Comparison of ENCODE assay signal across 13 mouse cellular contexts in genomic region chr7:141371942-141372595, GRCm38 (mm10). TPM values are rescaled to one million over a fixed set of nuclear protein-coding genes. Genes with fewer than 3 reads are reported as not detected.
A peak's percentile ranks its signal among the peaks of the same experiment; 100 is the strongest.
DNase-seq lines count a peak whose midpoint lies in the region; ATAC-seq and TF ChIP-seq lines count a peak whose summit lies in the region.
"Had no signal": no experiment of that assay in that cellular context is flagged by ENCODE, and none has a peak within 500 bp of the region (broad histone marks: within the 10 kb centered on the region; RNA-seq: fewer than 3 reads in every experiment).

No protein-coding gene starts in this region.

- H3K4me1 ChIP-seq in CH12.LX (ENCODE audit: control insufficient read depth in 1 of 2, insufficient read depth in 2 of 2) = peaks cover 8 to 41% of the 10 kb centered on the region in 2 experiments; a peak in 3 of 4 replicates
- H3K4me1 ChIP-seq: hindbrain, embryonic 15.5 days had no signal

- no peak for TF ChIP-seq POLR2A in CH12.LX (IDR thresholded peaks at IDR 0.05; ENCODE audit: low read depth, low read length)

- no peak overlapping the region for H3K27ac ChIP-seq in CH12.LX (ENCODE audit: insufficient read depth, low read depth)
- H3K27ac ChIP-seq: heart, adult 2 months; hindbrain, embryonic 15.5 days had no signal

- ATAC-seq in common myeloid progenitor, adult 5-6 weeks (replicated peaks; ENCODE audit: low read depth, poor library complexity, severe bottlenecking) = peak; percentile 59
- ATAC-seq in megakaryocyte progenitor cell, adult 5-6 weeks (replicated peaks; ENCODE audit: poor library complexity) = peak; percentile 64
- ATAC-seq: CD4-positive, CD25-positive, alpha-beta regulatory T cell, adult 4 months had no signal

- intact Hi-C loops in heart, postnatal 25 days (cut with DNase I) = no loop called here

- no peaks in the 10 kb centered on the region for H3K36me3 ChIP-seq in CH12.LX (replicated peaks in 1 of 2; ENCODE audit: control insufficient read depth in 1 of 2, insufficient read depth in 1 of 2, low read length in 1 of 2)
- H3K36me3 ChIP-seq: forebrain, embryonic 10.5 days; hindbrain, embryonic 15.5 days had no signal

- TF ChIP-seq EP300 in CH12.LX (IDR thresholded peaks at IDR 0.05; ENCODE audit: low read length) = no peak

- H3K9me3 ChIP-seq in CH12.LX (replicated peaks; ENCODE audit: low read length) = peaks cover 5% of the 10 kb centered on the region
- H3K9me3 ChIP-seq: forebrain, embryonic 10.5 days; hindbrain, embryonic 15.5 days had no signal

- H3K4me2 ChIP-seq in CH12.LX (ENCODE audit: insufficient read depth, low read depth, poor library complexity, severe bottlenecking) = no peak overlapping the region; the same call in 1 of the 2 replicates
- H3K4me2 ChIP-seq: hindbrain, embryonic 15.5 days had no signal

- no peaks in the 10 kb centered on the region for H3K79me2 ChIP-seq in CH12.LX (replicated peaks; ENCODE audit: control insufficient read depth, extremely low read depth, insufficient read depth, poor library complexity, severe bottlenecking)

- dilution Hi-C loops in CH12.LX (cut with MboI; ENCODE audit: extremely low pct_ligation_motif_present, extremely low pct_unique_long_range_greater_than_20kb, low sequenced_read_pairs) = no loop called here

- H3K4me3 ChIP-seq in CH12.LX (replicated peaks in 1 of 3; ENCODE audit: low read depth in 2 of 3, low read length in 2 of 3, poor library complexity in 1 of 3) = no peak overlapping the region
- H3K4me3 ChIP-seq: forebrain, embryonic 10.5 days; heart, adult 2 months; hindbrain, embryonic 15.5 days had no signal

- in situ Hi-C loops in CH12.LX (cut with MboI; ENCODE audit: low pct_ligation_motif_present, low pct_unique_long_range_greater_than_20kb, low sequenced_read_pairs) = loop anchor here (25.0 kb wide), 1 partner anchor 385 kb away; no protein-coding TSS in a partner anchor

- DNase-seq in adrenal gland, postnatal 14 days = peak; percentile 65
- no peak for DNase-seq in adrenal gland, postnatal 25 days
- peak; percentile 46 for DNase-seq in CH12.LX (ENCODE audit: extremely low read depth)
- no peak for DNase-seq in heart, adult 11 months
- no peak for DNase-seq in heart, postnatal 25 days (ENCODE audit: low spot score)
- no peak for DNase-seq in gastrocnemius, adult 8-10 months (ENCODE audit: low spot score in 2 of 2)
- DNase-seq: heart, adult 2 months; retina, postnatal 1 day had no signal

- TF ChIP-seq RAD21 in CH12.LX (IDR thresholded peaks at IDR 0.05; ENCODE audit: low read depth, low read length) = no peak

- no peak for TF ChIP-seq CTCF in CH12.LX (conservative IDR thresholded peaks at IDR 0.05 in 1 of 2, IDR thresholded peaks at IDR 0.05 in 1 of 2; ENCODE audit: low read depth in 2 of 2, low read length in 2 of 2)

- peak overlapping the region; percentile 13; the same call in 1 of the 2 replicates for H3K9ac ChIP-seq in CH12.LX (ENCODE audit: insufficient read depth, low read depth)
- H3K9ac ChIP-seq: hindbrain, embryonic 15.5 days had no signal

- H3K27me3 ChIP-seq in CH12.LX (replicated peaks) = no peaks in the 10 kb centered on the region
- H3K27me3 ChIP-seq: hindbrain, embryonic 15.5 days had no signal

TF ChIP-seq in CH12.LX, 34 proteins besides CTCF, POLR2A, EP300 and RAD21:
- TF ChIP-seq MEF2A (IDR thresholded peaks at IDR 0.05; ENCODE audit: borderline replicate concordance, low read depth, low read length) (no peak), USF1 (IDR thresholded peaks at IDR 0.05; ENCODE audit: low read depth, low read length) (no peak), SMC3 (IDR thresholded peaks at IDR 0.05; ENCODE audit: low read depth, low read length) (no peak), ZKSCAN1 (IDR thresholded peaks at IDR 0.05; ENCODE audit: borderline replicate concordance, low read depth, low read length) (no peak), MAX (IDR thresholded peaks at IDR 0.05; ENCODE audit: low read length) (no peak)
TF ChIP-seq in CH12.LX: peak in this region for 0.

RNA-seq across cellular contexts. Expression of gene Taldo1, which starts 19.9 kb away (rescaled TPM):
- 479 and 481 TPM in 2 replicates for total RNA-seq in adrenal gland, postnatal 14 days (2021)
- total RNA-seq in adrenal gland, postnatal 25 days (2021) = 629 and 681 TPM in 2 replicates
- total RNA-seq in CH12.LX (2012; rRNA removed) (188 and 205 TPM in 2 replicates), CH12.LX (2014; rRNA removed) (228 and 237 TPM in 2 replicates)
- polyA plus RNA-seq in CH12.LX (2012; ENCODE audit: insufficient read length, low read depth) = 124 and 129 TPM in 2 replicates
- 295 and 302 TPM in 2 replicates for total RNA-seq in common myeloid progenitor, adult 5-6 weeks (2017)
- 103 and 117 TPM in 2 replicates for total RNA-seq in megakaryocyte progenitor cell, adult 5-6 weeks (2015)
- 508 and 513 TPM in 2 replicates for total RNA-seq in megakaryocyte progenitor cell, adult 5-6 weeks (2017)
- total RNA-seq in heart, postnatal 25 days (2021) = 100 to 1,000 TPM; 124 to 126 TPM
- total RNA-seq in gastrocnemius, adult 8-10 months (2022) = 10 to 100 TPM; 81.4 to 87.7 (median 84.4) TPM

RNA-seq across cellular contexts. Expression of gene Eps8l2, which starts 33.4 kb away (rescaled TPM):
- 5.1 and 5.5 TPM in 2 replicates for total RNA-seq in adrenal gland, postnatal 14 days (2021)
- 1.6 and 2.6 TPM in 2 replicates for total RNA-seq in adrenal gland, postnatal 25 days (2021)
- total RNA-seq in CH12.LX (2012; rRNA removed) (0.50 and 1.1 TPM in 2 replicates), CH12.LX (2014; rRNA removed) (not detected in 2 replicates)
- 0.51 and 0.91 TPM in 2 replicates for polyA plus RNA-seq in CH12.LX (2012; ENCODE audit: insufficient read length, low read depth)
- 1.1 TPM in 1 of 2 replicates, not detected in the other for total RNA-seq in common myeloid progenitor, adult 5-6 weeks (2017)
- total RNA-seq in megakaryocyte progenitor cell, adult 5-6 weeks (2015) = 0.67 TPM in 1 of 2 replicates, not detected in the other
- total RNA-seq in megakaryocyte progenitor cell, adult 5-6 weeks (2017) = not detected in 2 replicates
- total RNA-seq in heart, postnatal 25 days (2021) = 1 to 10 TPM; 3.2 to 4.3 TPM
- 1 to 10 TPM; 1.3 to 3.4 (median 2.2) TPM for total RNA-seq in gastrocnemius, adult 8-10 months (2022)
- polyA plus RNA-seq: CD4-positive, CD25-positive, alpha-beta regulatory T cell, adult 4 months had no signal

RNA-seq across cellular contexts. Expression of gene Gatd1, which starts 41.9 kb away (rescaled TPM):
- 22.5 and 36.2 TPM in 2 replicates for total RNA-seq in adrenal gland, postnatal 14 days (2021)
- total RNA-seq in adrenal gland, postnatal 25 days (2021) = 35.6 and 58.9 TPM in 2 replicates
- 23.9 and 29.6 TPM in 2 replicates for total RNA-seq in CH12.LX (2012; rRNA removed)
- 26.4 and 31.4 TPM in 2 replicates for total RNA-seq in CH12.LX (2014; rRNA removed)
- 17.6 and 21.2 TPM in 2 replicates for polyA plus RNA-seq in CH12.LX (2012; ENCODE audit: insufficient read length, low read depth)
- total RNA-seq in common myeloid progenitor, adult 5-6 weeks (2017) = 11.4 and 12.7 TPM in 2 replicates
- 21.9 and 25.9 TPM in 2 replicates for total RNA-seq in megakaryocyte progenitor cell, adult 5-6 weeks (2015)
- total RNA-seq in megakaryocyte progenitor cell, adult 5-6 weeks (2017) = 13.5 and 16.3 TPM in 2 replicates
- 10 to 100 TPM; 13.8 to 14.2 TPM for total RNA-seq in heart, postnatal 25 days (2021)
- total RNA-seq in gastrocnemius, adult 8-10 months (2022) = 1 to 10 TPM; 6.5 to 9.8 (median 7.8) TPM

RNA-seq across cellular contexts. Expression of gene Tmem80, which starts 44.5 kb away (rescaled TPM):
- total RNA-seq in adrenal gland, postnatal 14 days (2021) = 22.9 and 25.6 TPM in 2 replicates
- 34.1 and 43.2 TPM in 2 replicates for total RNA-seq in adrenal gland, postnatal 25 days (2021)
- 7.4 and 8.5 TPM in 2 replicates for total RNA-seq in CH12.LX (2012; rRNA removed)
- 6.4 and 8.3 TPM in 2 replicates for total RNA-seq in CH12.LX (2014; rRNA removed)
- 8.2 and 9.9 TPM in 2 replicates for polyA plus RNA-seq in CH12.LX (2012; ENCODE audit: insufficient read length, low read depth)
- total RNA-seq in common myeloid progenitor, adult 5-6 weeks (2017) = 7.4 and 9.0 TPM in 2 replicates
- 11.1 and 11.7 TPM in 2 replicates for total RNA-seq in megakaryocyte progenitor cell, adult 5-6 weeks (2015)
- 9.1 and 9.2 TPM in 2 replicates for total RNA-seq in megakaryocyte progenitor cell, adult 5-6 weeks (2017)
- 10 to 100 TPM; 13.5 to 13.9 TPM for total RNA-seq in heart, postnatal 25 days (2021)
- 10 to 100 TPM in 3 of 4 experiments, 1 to 10 TPM in 1; 9.1 to 11.5 (median 11.3) TPM for total RNA-seq in gastrocnemius, adult 8-10 months (2022)

RNA-seq across cellular contexts. Expression of gene Deaf1, which starts 44.6 kb away (rescaled TPM):
- 32.5 and 41.2 TPM in 2 replicates for total RNA-seq in adrenal gland, postnatal 14 days (2021)
- total RNA-seq in adrenal gland, postnatal 25 days (2021) = 33.8 and 45.4 TPM in 2 replicates
- 10.0 and 10.7 TPM in 2 replicates for total RNA-seq in CH12.LX (2012; rRNA removed)
- total RNA-seq in CH12.LX (2014; rRNA removed) = 3.5 and 5.7 TPM in 2 replicates
- polyA plus RNA-seq in CH12.LX (2012; ENCODE audit: insufficient read length, low read depth) = 31.6 and 37.7 TPM in 2 replicates
- 18.7 and 29.1 TPM in 2 replicates for total RNA-seq in common myeloid progenitor, adult 5-6 weeks (2017)
- total RNA-seq in megakaryocyte progenitor cell, adult 5-6 weeks (2015) = 33.6 and 33.7 TPM in 2 replicates
- total RNA-seq in megakaryocyte progenitor cell, adult 5-6 weeks (2017) = 19.8 and 23.0 TPM in 2 replicates
- total RNA-seq in heart, postnatal 25 days (2021) = 10 to 100 TPM; 16.4 to 17.1 TPM
- 10 to 100 TPM; 10.6 to 15.1 (median 12.7) TPM for total RNA-seq in gastrocnemius, adult 8-10 months (2022)

Comparison
In these comparisons a context has a peak if more than half of its experiments do, and no peak if none do; other contexts are left out.
1. DNase-seq: peak in adrenal gland, postnatal 14 days (single experiment) and CH12.LX (single experiment); none in adrenal gland, postnatal 25 days (single experiment), heart, adult 11 months (single experiment), heart, postnatal 25 days (single experiment) and gastrocnemius, adult 8-10 months (0 of 2).